Mouse (Mus musculus) thymus, adult 2 months (tissue): ENCODE results near the gene Tcte1. TPM values are rescaled to one million over a fixed set of nuclear protein-coding genes. Genes with fewer than 3 reads are reported as not detected.
A peak's percentile ranks its signal among the peaks of the same experiment; 100 is the strongest.

ENCODE experiments used
- DNase-seq: peaks from one replicate; pipeline ENCODE4 v3.0.0; 2021
- H3K27ac ChIP-seq: fragments of 200-500 bp; 2 replicates; pipeline ENCODE4 v1.5.1; 2012; ENCODE audit warnings: low read length, control low read depth; ENCODE audit not compliant: control insufficient read depth, insufficient read depth
- H3K27me3 ChIP-seq: fragments of 200-500 bp; 2 replicates; pipeline ENCODE4 v1.6.1; 2012; ENCODE audit warnings: mild to moderate bottlenecking, low read length, moderate library complexity, mixed read lengths; ENCODE audit not compliant: control insufficient read depth, insufficient read depth
- H3K36me3 ChIP-seq: fragments of 200-500 bp; 2 replicates; pipeline ENCODE4 v1.6.1; 2012; ENCODE audit warnings: mild to moderate bottlenecking, low read length, moderate library complexity; ENCODE audit not compliant: control insufficient read depth, insufficient read depth
- H3K4me1 ChIP-seq: fragments of 200-500 bp; replicated peaks from 2 replicates; pipeline ENCODE4 v1.6.1; 2012; ENCODE audit warnings: low read length; ENCODE audit not compliant: control insufficient read depth, insufficient read depth
- H3K4me3 ChIP-seq: fragments of 200-500 bp; 2 replicates; pipeline ENCODE4 v1.5.1; 2012; ENCODE audit warnings: mild to moderate bottlenecking, low read length, control low read depth, moderate library complexity; ENCODE audit not compliant: control insufficient read depth, insufficient read depth
- CTCF ChIP-seq: fragments of 200-500 bp; IDR thresholded peaks from 2 replicates; pipeline ENCODE4 v1.5.1; 2012; ENCODE audit warnings: mild to moderate bottlenecking, control low read depth, low read length, moderate library complexity, borderline replicate concordance; ENCODE audit not compliant: control insufficient read depth, poor library complexity, insufficient read depth; ENCODE audit errors: extremely low read depth
- POLR2A ChIP-seq: fragments of 200-500 bp; IDR thresholded peaks from 2 replicates; pipeline ENCODE4 v1.6.1; 2012; ENCODE audit warnings: mild to moderate bottlenecking, low read length, control low read depth, moderate library complexity; ENCODE audit not compliant: control insufficient read depth, poor library complexity, insufficient read depth; ENCODE audit errors: extremely low read depth
- WGBS: fragments of 180-500 bp; shearing (Covaris S2); methylation state at CpG from one replicate; pipeline ENCODE4 v1.1.7; 2018; 5-methylcytosine and 5-hydroxymethylcytosine counted together
- polyA plus RNA-seq: library from polyadenylated mRNA; depleted of rRNA; stranded (reverse); fragments of >200 nt; gene quantifications from 2 replicates; pipeline ENCODE4 v1.2.3, GENCODE M21; 2012

Tcte1 gene
- polyA plus RNA-seq, 1 experiment, result 1.2 TPM

DNA sequence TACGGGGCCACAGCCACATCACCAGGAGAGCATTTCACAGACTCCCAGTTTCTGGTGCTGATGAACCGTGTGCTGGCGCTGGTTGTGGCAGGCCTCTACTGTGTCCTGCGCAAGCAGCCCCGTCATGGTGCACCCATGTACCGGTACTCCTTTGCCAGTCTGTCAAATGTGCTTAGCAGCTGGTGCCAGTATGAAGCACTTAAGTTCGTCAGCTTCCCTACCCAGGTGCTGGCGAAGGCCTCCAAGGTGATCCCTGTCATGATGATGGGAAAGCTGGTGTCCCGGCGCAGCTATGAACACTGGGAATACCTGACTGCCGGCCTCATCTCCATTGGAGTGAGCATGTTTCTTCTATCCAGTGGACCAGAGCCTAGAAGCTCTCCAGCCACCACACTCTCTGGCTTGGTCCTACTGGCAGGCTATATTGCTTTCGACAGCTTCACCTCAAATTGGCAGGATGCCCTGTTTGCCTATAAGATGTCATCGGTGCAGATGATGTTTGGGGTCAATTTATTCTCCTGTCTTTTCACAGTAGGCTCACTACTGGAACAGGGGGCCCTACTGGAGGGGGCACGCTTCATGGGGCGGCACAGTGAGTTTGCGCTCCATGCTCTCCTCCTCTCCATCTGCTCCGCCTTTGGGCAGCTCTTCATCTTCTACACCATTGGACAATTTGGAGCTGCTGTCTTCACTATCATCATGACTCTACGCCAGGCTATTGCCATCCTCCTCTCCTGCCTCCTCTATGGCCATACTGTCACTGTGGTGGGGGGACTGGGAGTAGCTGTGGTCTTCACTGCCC is 43.3 kb downstream of the Tcte1 start:
- peaks cover 49% of the 10 kb centered on the region for H3K36me3 ChIP-seq
- no peak for DNase-seq
- H3K27ac ChIP-seq, result no peak overlapping the region
- peaks cover 14% of the 10 kb centered on the region for H3K4me1 ChIP-seq
- TF ChIP-seq POLR2A (no peak), CTCF (no peak)
- no peak overlapping the region for H3K4me3 ChIP-seq
- no peaks in the 10 kb centered on the region for H3K27me3 ChIP-seq
- 86% methylated on average over 18 of the region's 18 CpGs for WGBS

DNA sequence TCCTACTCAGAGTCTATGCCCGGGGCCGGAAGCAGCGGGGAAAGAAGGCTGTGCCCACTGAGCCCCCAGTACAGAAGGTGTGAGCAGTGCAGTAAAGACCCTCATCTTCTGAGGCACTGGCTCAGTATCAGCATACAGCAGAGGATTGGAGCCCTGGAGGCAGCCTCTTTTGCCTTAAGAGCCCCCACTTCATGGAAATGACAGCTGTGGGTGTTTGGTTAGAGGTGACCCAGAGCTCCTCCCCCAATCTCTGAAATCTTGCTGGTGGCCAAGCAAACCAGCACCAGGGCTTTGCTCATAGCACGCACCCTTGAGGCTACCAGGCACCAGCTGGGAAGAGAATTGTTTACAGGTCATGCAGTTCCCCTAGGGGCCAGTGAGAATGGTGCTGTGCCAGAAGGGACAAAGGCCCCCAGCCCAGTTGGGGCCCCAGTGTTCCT is 43.9 kb downstream of the Tcte1 start:
- H3K4me1 ChIP-seq, result peaks cover 14% of the 10 kb centered on the region
- TF ChIP-seq POLR2A (no peak), CTCF (no peak)
- H3K36me3 ChIP-seq, result peaks cover 51% of the 10 kb centered on the region
- no peak overlapping the region for H3K27ac ChIP-seq
- 82% methylated on average over 4 of the region's 4 CpGs for WGBS
- H3K4me3 ChIP-seq, result no peak overlapping the region
- DNase-seq, result no peak
- H3K27me3 ChIP-seq, result no peaks in the 10 kb centered on the region

DNA sequence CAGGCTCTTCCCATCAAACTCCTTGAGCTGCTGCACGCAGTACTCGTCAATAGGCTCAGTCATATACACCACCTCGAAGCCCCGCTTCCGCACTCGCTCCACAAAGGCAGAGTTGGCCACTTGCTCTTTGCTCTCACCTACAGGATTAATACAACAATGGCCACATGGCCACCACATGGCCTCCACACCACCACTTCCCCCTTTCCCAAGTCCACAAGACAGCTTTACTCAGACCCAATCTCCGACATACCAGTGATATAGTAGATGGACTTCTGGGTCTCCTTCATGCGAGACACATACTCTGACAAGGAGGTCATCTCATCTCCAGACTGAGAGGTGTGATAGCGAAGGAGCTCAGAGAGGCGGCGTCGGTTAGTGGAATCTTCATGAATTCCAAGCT is 45.8 kb downstream of the Tcte1 start:
- peaks cover 51% of the 10 kb centered on the region for H3K36me3 ChIP-seq

DNA sequence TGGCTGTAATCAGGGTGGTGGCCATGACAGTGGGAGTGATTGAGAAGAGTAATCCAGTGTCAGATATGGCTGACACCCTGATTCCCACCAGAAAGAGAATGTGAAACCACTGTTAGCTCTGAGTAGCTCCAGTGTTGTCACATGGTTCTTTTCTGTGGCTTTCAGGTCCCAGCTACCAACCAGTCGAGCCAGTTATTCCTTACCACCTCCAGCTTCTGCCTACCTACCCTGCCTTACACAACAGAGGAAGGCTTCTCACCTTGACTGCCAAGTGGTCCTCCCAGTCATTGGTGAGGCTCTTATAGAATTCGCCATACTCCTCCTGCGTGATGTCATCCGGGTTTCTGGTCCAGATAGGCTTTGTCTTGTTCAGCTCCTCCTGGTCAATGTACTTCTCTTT is 46.8 kb downstream of the Tcte1 start:
- TF ChIP-seq CTCF, result no peak
- TF ChIP-seq POLR2A, result no peak
- peaks cover 51% of the 10 kb centered on the region for H3K36me3 ChIP-seq
- no peak overlapping the region for H3K4me3 ChIP-seq
- no peak for DNase-seq
- H3K27me3 ChIP-seq, result no peaks in the 10 kb centered on the region
- no peak overlapping the region for H3K27ac ChIP-seq
- 77% methylated on average over 4 of the region's 4 CpGs for WGBS
- H3K4me1 ChIP-seq, result peaks cover 8% of the 10 kb centered on the region

More for the DNA sequence above, 45.8 kb downstream of the Tcte1 start:
- Histone ChIP-seq H3K4me3 (no peak overlapping the region), H3K27ac (no peak overlapping the region), H3K27me3 (no peaks in the 10 kb centered on the region), H3K4me1 (peaks cover 13% of the 10 kb centered on the region)
- DNase-seq, result no peak
- WGBS, result 93% methylated on average over 12 of the region's 12 CpGs
- TF ChIP-seq POLR2A (no peak), CTCF (no peak)

DNA sequence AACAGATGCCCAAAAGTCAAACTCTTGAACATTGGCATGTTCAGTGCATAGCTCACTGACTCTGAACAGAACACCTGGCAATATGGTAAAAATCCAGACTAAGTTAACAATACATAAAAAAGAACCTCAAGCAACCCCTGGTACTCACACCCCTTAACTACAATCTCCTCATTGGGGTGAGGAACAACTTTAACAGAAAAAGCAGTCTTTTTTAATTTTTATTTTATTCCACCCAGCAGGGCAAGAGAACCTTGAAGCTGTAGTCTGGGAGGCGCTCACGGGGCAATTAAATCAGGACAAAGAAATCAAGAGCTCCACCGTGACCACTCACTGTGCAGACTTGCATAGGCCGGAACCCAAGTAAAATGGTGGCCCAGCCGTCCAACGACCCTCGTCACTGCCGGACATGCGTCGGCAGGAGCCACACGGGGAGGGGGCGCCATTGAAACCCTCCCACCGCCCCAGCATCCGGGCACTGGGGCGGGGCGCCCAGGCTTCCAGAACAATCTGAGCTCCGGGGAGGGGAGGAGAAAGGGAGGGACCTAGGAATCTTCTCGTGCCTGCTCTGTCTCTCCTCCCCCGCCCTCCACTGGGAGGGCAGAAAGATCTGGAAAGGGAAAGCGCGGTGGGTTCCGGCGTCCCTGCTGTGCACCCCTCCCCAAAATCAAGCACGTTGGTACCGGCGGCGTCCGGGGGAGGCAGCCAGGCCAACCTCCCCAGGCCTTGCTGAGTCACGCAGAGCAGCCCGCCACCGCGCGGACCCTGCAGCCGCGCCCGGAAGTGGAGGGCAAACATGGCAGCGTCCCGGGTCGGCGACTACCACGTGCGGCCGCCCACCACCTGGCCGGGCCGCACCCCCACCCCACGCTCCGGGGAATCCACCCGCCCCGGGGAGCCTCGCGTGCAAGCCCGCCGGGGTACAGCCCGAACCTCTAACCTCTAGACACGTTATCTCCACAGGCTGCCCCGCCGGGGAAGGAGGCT is 49.2 kb downstream of the Tcte1 start:
- peaks cover 43% of the 10 kb centered on the region for H3K36me3 ChIP-seq
- under 1% methylated on average over 57 of the region's 57 CpGs for WGBS
- peak; percentile 73 for DNase-seq
- no peaks in the 10 kb centered on the region for H3K27me3 ChIP-seq
- peak overlapping the region; percentile 86 for H3K4me3 ChIP-seq
- peaks cover 9% of the 10 kb centered on the region for H3K4me1 ChIP-seq
- peak overlapping the region; percentile 64 for H3K27ac ChIP-seq
- TF ChIP-seq CTCF (no peak), POLR2A (no peak)

DNA sequence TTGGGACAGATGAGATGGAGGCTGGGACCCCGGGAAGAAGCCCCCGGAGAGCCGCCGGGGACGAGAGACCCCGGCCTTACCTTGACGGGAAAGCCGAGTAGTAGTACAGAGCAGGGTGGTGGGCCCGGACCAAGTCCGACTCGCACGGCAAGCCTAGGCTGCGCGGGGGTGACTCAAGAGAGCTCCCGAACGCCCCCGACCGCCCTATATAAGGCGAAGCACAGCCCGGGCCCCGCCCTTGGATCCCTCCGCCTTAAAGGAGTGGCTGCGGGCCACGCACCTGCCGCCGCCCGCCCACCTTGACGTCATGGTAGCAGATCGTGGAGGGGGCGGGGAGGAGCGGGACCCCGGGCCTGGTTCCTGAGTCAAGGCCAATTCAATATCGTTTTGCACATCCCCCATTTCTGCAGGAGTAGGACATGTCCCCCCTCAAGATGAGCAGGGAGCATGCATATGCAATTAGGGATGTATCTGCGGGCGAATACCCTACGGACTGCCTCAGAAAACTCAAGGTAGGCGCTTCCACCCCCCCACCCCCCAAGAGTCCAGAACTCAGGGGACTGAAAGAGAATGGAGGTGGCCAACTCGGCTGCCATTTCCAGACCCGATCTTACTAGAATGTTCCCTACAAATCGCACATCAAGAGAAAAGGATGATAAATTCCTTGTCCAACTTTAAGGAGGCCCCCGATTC is 50.0 kb downstream of the Tcte1 start, which contains the start of gene Hsp90ab1:
Hsp90ab1 (minus strand) TSS at position 185 of the 693 bp plus-strand sequence.
- no peaks in the 10 kb centered on the region for H3K27me3 ChIP-seq
- WGBS, result under 1% methylated on average over 41 of the region's 41 CpGs
- peak within 1 kb of the TSS; percentile 86 for H3K4me3 ChIP-seq
- H3K27ac ChIP-seq, result peak within 1 kb of the TSS; percentile 94
- peaks cover 34% of the 10 kb centered on the region for H3K36me3 ChIP-seq
- peak; percentile 99 for TF ChIP-seq POLR2A
- TF ChIP-seq CTCF, result no peak
- peak; percentile 100 for DNase-seq
- peaks cover 10% of the 10 kb centered on the region for H3K4me1 ChIP-seq
